Comparison of ENCODE assay signal across 9 mouse cellular contexts in genomic region chr6:134470857-134471256, GRCm38 (mm10).
DNase-seq lines count a peak whose midpoint lies in the region; ATAC-seq and TF ChIP-seq lines count a peak whose summit lies in the region.
"Had no signal": no experiment of that assay in that cellular context is flagged by ENCODE, and none has a peak within 500 bp of the region (broad histone marks: within the 10 kb centered on the region; RNA-seq: fewer than 3 reads in every experiment).

No protein-coding gene starts in this region.

- no peak for TF ChIP-seq CTCF in left cerebral cortex, adult 2 months (IDR thresholded peaks at IDR 0.05)
- TF ChIP-seq CTCF in heart, adult 2 months (IDR thresholded peaks at IDR 0.05) = no peak
- TF ChIP-seq CTCF in lung, postnatal 0 days (IDR thresholded peaks at IDR 0.05) = no peak
- no peak for TF ChIP-seq CTCF in thymus, adult 2 months (IDR thresholded peaks at IDR 0.05; ENCODE audit: borderline replicate concordance, control insufficient read depth, extremely low read depth, insufficient read depth, low read length, poor library complexity)

- H3K4me3 ChIP-seq in left cerebral cortex, adult 2 months = no peak overlapping the region
- no peak overlapping the region for H3K4me3 ChIP-seq in heart, adult 2 months
- H3K4me3 ChIP-seq in lung, postnatal 0 days (ENCODE audit: low read depth, low read length) = no peak overlapping the region
- no peak overlapping the region for H3K4me3 ChIP-seq in thymus, adult 2 months (ENCODE audit: control insufficient read depth, insufficient read depth, low read length)
- H3K4me3 ChIP-seq: limb, embryonic 12.5 days had no signal

- DNase-seq in left cerebral cortex, adult 2 months (ENCODE audit: extremely low spot score in 1 of 2, low spot score in 2 of 2) = peak; percentile 31 to 34
- DNase-seq in left cerebral cortex, adult 11 months (ENCODE audit: low spot score) = no peak
- peak; percentile 72 for DNase-seq in adrenal gland, adult 18-20 months (ENCODE audit: low spot score in 2 of 2)
- peak; percentile 76 to 77 for DNase-seq in heart, adult 2 months
- DNase-seq in kidney, postnatal 4 days = peak; percentile 60 to 67
- DNase-seq in lung, postnatal 0 days (ENCODE audit: low spot score) = peak; percentile 86
- peak; percentile 93 for DNase-seq in testis, postnatal 10 days (ENCODE audit: low spot score)
- no peak for DNase-seq in thymus, adult 2 months

- no peaks in the 10 kb centered on the region for H3K9me3 ChIP-seq in lung, postnatal 0 days (ENCODE audit: low read length)
- H3K9me3 ChIP-seq: limb, embryonic 12.5 days had no signal

- no peaks in the 10 kb centered on the region for H3K79me2 ChIP-seq in heart, adult 2 months (replicated peaks; ENCODE audit: control insufficient read depth, insufficient read depth, low read length)

- H3K27ac ChIP-seq in left cerebral cortex, adult 2 months = no peak overlapping the region
- no peak overlapping the region for H3K27ac ChIP-seq in heart, adult 2 months
- no peak overlapping the region for H3K27ac ChIP-seq in lung, postnatal 0 days (ENCODE audit: low read length)
- no peak overlapping the region for H3K27ac ChIP-seq in thymus, adult 2 months (ENCODE audit: control insufficient read depth, insufficient read depth, low read length)
- H3K27ac ChIP-seq: limb, embryonic 12.5 days had no signal

- peak; percentile 80 for ATAC-seq in lung, postnatal 0 days

- H3K36me3 ChIP-seq in heart, adult 2 months (ENCODE audit: control insufficient read depth, insufficient read depth, low read length) = peaks cover 4% of the 10 kb centered on the region
- H3K36me3 ChIP-seq in lung, postnatal 0 days (ENCODE audit: insufficient read depth, low read length) = 0 out of 2 replicates have a peak, but pooled peaks cover 2% of the 10 kb centered on the region
- H3K36me3 ChIP-seq in thymus, adult 2 months (ENCODE audit: control insufficient read depth, insufficient read depth, low read length) = peaks cover 22% of the 10 kb centered on the region

- H3K9ac ChIP-seq in heart, adult 2 months (ENCODE audit: low read depth, low read length) = no peak overlapping the region
- H3K9ac ChIP-seq in lung, postnatal 0 days (replicated peaks; ENCODE audit: low read depth) = no peak overlapping the region
- H3K9ac ChIP-seq: limb, embryonic 12.5 days had no signal

- H3K4me1 ChIP-seq in heart, adult 2 months (ENCODE audit: control insufficient read depth, insufficient read depth, low read length) = peaks cover 5% of the 10 kb centered on the region
- no peaks in the 10 kb centered on the region; the same call in 1 of the 2 replicates for H3K4me1 ChIP-seq in lung, postnatal 0 days (ENCODE audit: insufficient read depth, low read depth, low read length)
- H3K4me1 ChIP-seq in thymus, adult 2 months (replicated peaks; ENCODE audit: control insufficient read depth, insufficient read depth, low read length) = no peaks in the 10 kb centered on the region; the same call in 1 of the 2 replicates

- WGBS in heart, adult 2 months = 13% methylated on average over 14 of the region's 14 CpGs
- 20% methylated on average over 14 of the region's 14 CpGs for WGBS in lung, postnatal 0 days
- 84% methylated on average over 14 of the region's 14 CpGs for WGBS in thymus, adult 2 months

- peak; percentile 69 for TF ChIP-seq EP300 in heart, adult 2 months (IDR thresholded peaks at IDR 0.05; ENCODE audit: insufficient read depth, low read depth, low read length)
- TF ChIP-seq EP300 in lung, postnatal 0 days (IDR thresholded peaks at IDR 0.05) = no peak

- H3K27me3 ChIP-seq in heart, adult 2 months (ENCODE audit: control insufficient read depth, insufficient read depth, low read length) = no peaks in the 10 kb centered on the region
- H3K27me3 ChIP-seq in lung, postnatal 0 days (replicated peaks; ENCODE audit: insufficient read depth, low read length) = no peaks in the 10 kb centered on the region
- H3K27me3 ChIP-seq in thymus, adult 2 months (ENCODE audit: control insufficient read depth, insufficient read depth, low read length) = no peaks in the 10 kb centered on the region
- H3K27me3 ChIP-seq: limb, embryonic 12.5 days had no signal

- H3K4me2 ChIP-seq in lung, postnatal 0 days (replicated peaks; ENCODE audit: low read depth, low read length) = no peak overlapping the region
- H3K4me2 ChIP-seq: limb, embryonic 12.5 days had no signal

- no peak for TF ChIP-seq POLR2A in heart, adult 2 months (IDR thresholded peaks at IDR 0.05; ENCODE audit: insufficient read depth, low read depth, low read length)
- TF ChIP-seq POLR2A in thymus, adult 2 months (IDR thresholded peaks at IDR 0.05; ENCODE audit: control insufficient read depth, extremely low read depth, insufficient read depth, low read length, poor library complexity) = no peak

- intact Hi-C loops in left cerebral cortex, adult 2 months (cut with DNase I) = no loop called here
- intact Hi-C loops in heart, adult 2 months (cut with DNase I) = no loop called here

Comparison
In these comparisons a context has a peak if more than half of its experiments do, and no peak if none do; other contexts are left out.
1. DNase-seq: peak in left cerebral cortex, adult 2 months (2 of 2), adrenal gland, adult 18-20 months (2 of 2), heart, adult 2 months (2 of 2), kidney, postnatal 4 days (2 of 2), lung, postnatal 0 days (single experiment) and testis, postnatal 10 days (single experiment); none in left cerebral cortex, adult 11 months (single experiment) and thymus, adult 2 months (single experiment).